Mouse (Mus musculus) CD4-positive naive resting alpha-beta T cell, adult 57 days (primary cell): ENCODE measurements around the gene Syce1. TPM values are rescaled to one million over a fixed set of nuclear protein-coding genes. Genes with fewer than 3 reads are reported as not detected.

Experiments
- total RNA-seq: library from RNA; stranded (reverse); gene quantifications from one replicate; pipeline ENCODE4 v1.2.4, GENCODE M21; 2023

Gene Syce1
- not detected for total RNA-seq

GRCm38 (mm10) chr7:140787406-140788052, at the start of gene Syce1:
Gene Syce1, minus strand, starts transcription at chr7:140787852.

GRCm38 (mm10) chr7:140834968-140835757, 47.5 kb upstream of the Syce1 start, which contains the start of gene Urah:
Gene Urah, plus strand, starts transcription at chr7:140835018.

GRCm38 (mm10) chr7:140821653-140822329, 34.1 kb upstream of the Syce1 start, which contains the start of gene Zfp941:
Gene Zfp941, minus strand, starts transcription at chr7:140822178.

GRCm38 (mm10) chr7:140763447-140764020, 24.1 kb downstream of the Syce1 start, which contains the start of gene Cyp2e1:
Gene Cyp2e1, plus strand, starts transcription at chr7:140763739.

Other genes with a start within 250 kb of the Syce1 start
- not detected for gene Olfr538, start 220.0 kb downstream of the Syce1 start, total RNA-seq
- not detected for gene Olfr46, start 186.6 kb downstream of the Syce1 start, total RNA-seq
- not detected for gene Olfr61, start 158.9 kb downstream of the Syce1 start, total RNA-seq
- not detected for gene Olfr53, start 141.4 kb downstream of the Syce1 start, total RNA-seq
- gene Olfr539, start 127.9 kb downstream of the Syce1 start, total RNA-seq: not detected
- gene Olfr45, start 105.9 kb downstream of the Syce1 start, total RNA-seq: not detected
- not detected for gene Olfr541, start 90.6 kb downstream of the Syce1 start, total RNA-seq
- gene Cyp2e1, start 24.1 kb downstream of the Syce1 start, total RNA-seq: not detected
- not detected for gene Zfp941, start 34.3 kb upstream of the Syce1 start, total RNA-seq
- gene Urah, start 47.2 kb upstream of the Syce1 start, total RNA-seq: not detected
- gene Scgb1c1, start 57.7 kb upstream of the Syce1 start, total RNA-seq: not detected
- not detected for gene Odf3, start 60.0 kb upstream of the Syce1 start, total RNA-seq
- not detected for gene Gm45785, start 68.5 kb upstream of the Syce1 start, total RNA-seq
- 104 TPM for gene Ric8a, start 69.1 kb upstream of the Syce1 start, total RNA-seq
- 28.0 TPM for gene Bet1l, start 69.7 kb upstream of the Syce1 start, total RNA-seq
- gene Psmd13, start 94.1 kb upstream of the Syce1 start, total RNA-seq: 79.0 TPM
- 7.8 TPM for gene Sirt3, start 94.5 kb upstream of the Syce1 start, total RNA-seq
- not detected for gene Cox8b, start 112.6 kb upstream of the Syce1 start, total RNA-seq
- not detected for gene Nlrp6, start 133.1 kb upstream of the Syce1 start, total RNA-seq
- 11.0 TPM for gene Pgghg, start 153.5 kb upstream of the Syce1 start, total RNA-seq
- gene Ifitm5, start 162.4 kb upstream of the Syce1 start, total RNA-seq: not detected
- not detected for gene Gm45717, start 168.1 kb upstream of the Syce1 start, total RNA-seq
- 19.8 TPM for gene Ifitm2, start 168.1 kb upstream of the Syce1 start, total RNA-seq
- 5.5 TPM for gene Ifitm1, start 179.4 kb upstream of the Syce1 start, total RNA-seq
- 12.2 TPM for gene Ifitm3, start 222.9 kb upstream of the Syce1 start, total RNA-seq
- 1.9 TPM for gene Ifitm6, start 230.1 kb upstream of the Syce1 start, total RNA-seq
- gene Gm17387, start 241.3 kb upstream of the Syce1 start, total RNA-seq: not detected